Mouse (Mus musculus): ENCODE data around the gene Madd.

GRCm38 (mm10) chr2:91139764-91140163 is 43.9 kb downstream of the Madd start:
- TF ChIP-seq CTCF (IDR thresholded peaks at IDR 0.05; ENCODE audit: low read depth) (no peak), EP300 (IDR thresholded peaks at IDR 0.05; ENCODE audit: low read depth) (no peak)

All from heart, postnatal 0 days (tissue).